Mouse (Mus musculus) left cerebral cortex, postnatal 14 days (tissue): Measurements from ENCODE around the gene Mrps18b. TPM values are rescaled to one million over a fixed set of nuclear protein-coding genes. Genes with fewer than 3 reads are reported as not detected.
"Not testable (repeated sequence)": the region's sequence is repeated elsewhere in the genome, so short reads cannot be mapped to it uniquely, and the experiment has no call there.

Experiments
- DNase-seq, 2 experiments: peaks; one replicate each; pipeline ENCODE4 v3.0.0; 2021 to 2022; ENCODE audit warnings: low spot score in 2 of 2, mixed read lengths in 1 of 2
- intact Hi-C: fragments of 180-260 bp; cut with DNase I; formaldehyde crosslinking; loops from one replicate; pipeline ENCODE4 v1.15.1; 2025
- long read RNA-seq, 2 experiments: library from polyadenylated mRNA; stranded (forward); transcript quantifications; one replicate each; pipeline ENCODE4 v2.0.0; 2021
- total RNA-seq, 2 experiments: library from RNA; stranded (reverse); gene quantifications; 2 replicates each; pipeline ENCODE4 v1.2.3; 2021

Mrps18b gene
- total RNA-seq, result 10 to 100 TPM; 40.0 to 41.7 TPM
- long read RNA-seq, experiment 1, transcript Mrps18b-201 (7 exons, 1,079 nt), result major isoform, 41 of 45 reads
- long read RNA-seq, experiment 1, partial matches to known transcripts, result 1 of 45 reads
- long read RNA-seq, experiment 1, other reads (novel, unspliced or antisense), result 2 of 45 reads
- long read RNA-seq, experiment 2, transcript Mrps18b-201 (7 exons, 1,079 nt), result major isoform, 23 of 27 reads
- long read RNA-seq, experiment 2, partial matches to known transcripts, result 0 of 27 reads
- long read RNA-seq, experiment 2, other reads (novel, unspliced or antisense), result 2 of 27 reads

DNA sequence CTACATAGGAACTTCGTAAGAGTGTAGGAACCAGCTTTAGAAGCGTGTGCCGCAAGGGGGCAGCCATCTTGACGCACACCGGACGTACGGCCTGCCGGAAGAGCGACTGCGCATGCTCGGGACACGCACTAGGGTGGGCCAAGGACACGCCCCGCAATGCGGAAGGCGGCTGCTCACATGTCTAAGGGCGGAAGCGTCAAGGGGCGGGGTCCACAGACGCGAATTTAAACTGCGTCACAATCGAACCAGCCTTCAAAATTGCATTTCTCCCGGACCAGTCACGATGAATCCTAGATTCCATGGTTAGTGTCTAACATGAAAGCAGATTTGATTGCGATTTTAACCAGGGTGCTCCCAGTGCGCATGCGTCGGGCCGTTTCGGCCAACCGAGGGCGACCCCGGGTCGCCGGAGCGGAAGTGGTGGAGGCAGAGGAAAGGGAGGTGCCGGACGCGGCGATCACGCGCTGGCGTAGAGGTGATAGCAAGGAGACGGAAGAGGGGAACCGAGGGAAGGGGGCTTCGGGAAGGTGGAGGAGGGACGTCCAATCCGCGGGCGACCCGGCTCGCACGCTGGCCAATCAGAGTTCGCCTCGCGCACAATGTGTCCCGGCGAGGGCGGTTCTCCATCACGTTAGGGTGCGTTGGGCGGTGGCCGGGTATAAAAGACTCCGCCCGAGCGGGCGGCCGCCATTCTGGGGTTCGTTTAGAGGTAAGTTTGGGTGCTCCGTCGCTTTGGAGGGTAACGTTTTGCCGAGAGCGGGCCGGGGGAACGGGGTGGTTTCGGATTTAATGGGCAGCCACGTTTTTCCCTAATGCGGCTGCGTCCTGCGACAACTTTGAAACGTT lies at the start of gene Mrps18b, which contains the start of gene Ppp1r10:
TSS of gene Mrps18b (minus strand) at position 93 of the 846 bp plus-strand sequence.
TSS of gene Ppp1r10 (plus strand) at position 138 of the 846 bp plus-strand sequence.
- peak; percentile 100 for DNase-seq
- intact Hi-C loops, result loop anchor here (2.0 kb wide), 1 partner anchor 80 kb away; no protein-coding TSS in a partner anchor

DNA sequence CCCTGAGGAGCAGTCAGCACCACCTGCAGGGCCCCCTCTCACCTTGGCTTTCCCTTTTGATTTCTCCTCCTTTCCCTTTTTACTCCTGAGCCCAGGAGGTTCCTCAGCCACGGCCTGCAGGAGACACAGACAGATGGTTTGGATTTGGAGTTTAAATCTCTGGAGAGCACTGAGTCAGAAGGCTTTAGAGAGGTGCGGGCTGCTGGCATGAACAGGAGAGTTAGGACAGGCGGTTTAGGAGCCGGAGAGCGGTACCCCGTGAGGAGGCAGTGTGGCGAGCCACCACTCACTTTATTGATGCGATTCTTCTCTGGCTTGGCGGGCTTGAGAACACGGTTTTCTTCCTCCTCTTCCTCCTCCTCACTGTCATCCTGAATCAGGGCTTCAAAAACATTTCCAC lies 47.1 kb upstream of the Mrps18b start:
- no peak for DNase-seq
- intact Hi-C loops, result no loop called here

DNA sequence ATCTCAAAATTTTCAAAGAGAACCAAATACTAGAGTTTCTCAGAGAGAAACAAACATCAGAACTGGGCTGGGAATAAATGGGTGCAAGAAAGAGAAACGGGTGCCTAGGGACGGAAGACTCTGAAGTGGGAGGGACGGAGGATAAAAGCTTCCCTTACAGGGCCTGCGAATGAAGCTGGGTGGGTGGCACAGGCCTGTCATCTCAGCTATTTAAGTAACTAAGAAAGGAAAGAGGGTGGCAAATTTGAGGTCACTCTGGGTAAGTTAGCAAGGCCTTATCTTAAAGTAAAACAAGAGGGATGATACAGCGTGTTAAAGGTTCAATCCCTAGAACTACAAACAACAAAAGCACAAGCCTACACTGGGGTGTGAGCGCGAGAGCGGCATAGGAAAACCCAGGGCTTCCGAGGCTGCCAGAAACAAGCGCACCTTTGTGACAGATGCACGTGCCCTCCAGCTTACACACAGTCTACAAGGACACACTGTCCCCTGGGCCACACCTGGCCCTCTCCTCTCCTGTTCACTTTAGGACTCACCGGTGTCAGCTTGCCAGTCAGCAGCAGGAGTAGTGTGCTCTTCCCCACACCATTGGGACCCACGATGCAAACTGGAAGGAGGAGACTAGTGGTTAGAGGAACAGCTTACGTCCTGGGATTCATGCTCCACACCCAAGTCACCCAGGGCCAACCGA lies 42.5 kb upstream of the Mrps18b start:
- intact Hi-C loops, result loop anchor here (5.0 kb wide), 1 partner anchor 36 kb away; no protein-coding TSS in a partner anchor

DNA sequence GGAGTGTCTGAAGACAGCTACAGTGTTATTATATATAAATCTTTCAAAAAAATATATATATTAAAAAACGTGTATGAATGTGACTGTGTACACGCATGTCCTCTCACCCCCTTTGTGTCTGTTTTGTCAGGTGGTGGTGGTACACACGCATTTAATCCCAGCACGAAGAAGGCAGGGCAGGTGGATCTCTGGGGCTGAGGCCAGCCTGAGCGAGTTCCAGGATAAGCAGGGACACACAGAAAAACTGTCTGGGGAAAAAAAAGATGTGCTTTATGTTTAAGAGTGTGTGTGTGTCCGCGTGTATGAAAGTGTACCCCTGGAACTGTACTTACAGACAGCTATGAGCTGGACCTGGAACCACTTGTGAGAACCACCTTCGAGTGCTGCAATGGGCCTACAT lies 38.5 kb upstream of the Mrps18b start:
- no peak for DNase-seq
- intact Hi-C loops, result loop anchor here (5.0 kb wide), 1 partner anchor 32 kb away; no protein-coding TSS in a partner anchor

More for the DNA sequence above, 42.5 kb upstream of the Mrps18b start:
- no peak for DNase-seq

DNA sequence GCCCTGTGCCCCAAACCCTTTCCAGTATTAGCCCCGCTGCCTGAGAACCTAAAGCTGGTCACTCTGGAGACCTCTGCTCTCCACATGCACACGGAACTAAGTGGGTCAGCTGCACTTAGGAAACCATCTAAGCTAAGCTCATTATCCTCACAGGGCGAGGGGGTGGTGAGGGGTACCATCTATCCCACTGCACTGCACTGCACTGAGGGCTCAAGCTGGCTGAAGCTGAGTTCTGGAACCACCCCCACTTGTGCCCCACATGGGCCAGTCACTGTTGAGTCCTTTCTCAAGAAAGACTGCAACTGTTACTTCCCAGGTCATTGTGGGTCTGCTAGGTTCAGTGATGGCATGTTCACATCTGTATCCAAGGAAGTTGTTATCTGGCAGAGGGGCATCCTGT lies 36.4 kb upstream of the Mrps18b start:
- intact Hi-C loops, DNase-seq: not testable (repeated sequence)

DNA sequence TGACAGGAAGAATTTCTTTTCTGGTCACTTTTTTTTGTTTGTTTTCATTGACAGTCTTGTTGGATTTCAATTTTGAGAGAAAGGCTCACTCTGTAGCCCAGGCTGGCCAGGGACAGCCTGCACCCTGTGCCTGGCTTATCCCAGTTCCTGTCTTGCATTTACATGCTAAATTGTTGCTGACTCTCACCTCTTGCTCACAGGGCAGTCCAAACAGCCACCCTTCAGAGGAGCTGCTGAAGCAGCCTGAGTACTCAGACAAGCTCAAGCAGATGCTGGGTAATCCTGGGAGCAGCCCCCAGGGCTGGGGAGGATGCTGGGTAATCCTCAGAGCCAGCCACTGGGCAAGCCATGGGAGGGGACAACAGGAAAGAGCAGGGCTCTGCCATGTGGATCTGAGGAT lies 34.8 kb upstream of the Mrps18b start:
- intact Hi-C loops, DNase-seq: not testable (repeated sequence)

DNA sequence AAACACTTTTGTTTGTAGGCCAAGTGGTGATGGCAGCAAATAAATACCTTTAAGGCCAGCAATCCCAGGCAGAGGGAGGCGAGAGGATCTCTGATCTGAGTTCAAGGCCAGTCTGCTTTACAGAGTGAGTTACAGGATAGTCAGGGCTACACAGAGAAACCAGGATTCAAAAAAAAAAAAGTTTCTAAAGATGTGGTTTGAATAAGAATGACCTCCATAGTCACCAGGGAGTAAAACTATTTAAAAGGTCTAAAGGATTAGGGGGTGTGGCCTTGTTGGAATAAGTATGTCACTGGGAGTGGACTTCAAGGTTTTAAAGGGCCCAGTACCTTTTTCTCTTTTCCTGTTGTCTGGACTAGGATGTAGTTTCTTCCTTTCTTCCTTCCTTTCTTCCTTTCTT lies 23.8 kb upstream of the Mrps18b start:
- intact Hi-C loops, result loop anchor here (10.0 kb wide), 2 partner anchors 175 to 255 kb away; partner anchors contain the start of gene H2-T3

DNA sequence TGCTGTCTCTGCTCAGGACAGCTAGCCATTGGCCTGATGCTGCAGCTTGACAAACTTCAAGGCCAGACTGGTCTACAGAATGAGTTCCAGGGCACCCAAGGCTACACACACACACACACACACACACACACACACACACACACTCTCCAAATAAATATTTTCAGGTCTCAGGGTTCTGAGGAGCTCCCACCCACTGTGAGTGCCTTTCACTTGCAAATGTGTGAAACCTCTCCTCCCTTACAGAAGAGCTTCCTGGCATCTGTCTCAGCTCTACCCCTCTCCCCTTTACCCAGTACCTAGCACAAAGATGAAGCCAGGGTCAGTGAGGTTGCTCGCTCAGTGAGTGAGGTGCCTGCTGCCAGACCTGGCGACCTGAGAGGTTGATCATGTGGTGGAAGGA lies 22.9 kb upstream of the Mrps18b start:
- DNase-seq, result no peak
- intact Hi-C loops, result loop anchor here (10.0 kb wide), 2 partner anchors 176 to 256 kb away; partner anchors contain the start of gene H2-T3

More for the DNA sequence above, 23.8 kb upstream of the Mrps18b start:
- DNase-seq, result no peak

DNA sequence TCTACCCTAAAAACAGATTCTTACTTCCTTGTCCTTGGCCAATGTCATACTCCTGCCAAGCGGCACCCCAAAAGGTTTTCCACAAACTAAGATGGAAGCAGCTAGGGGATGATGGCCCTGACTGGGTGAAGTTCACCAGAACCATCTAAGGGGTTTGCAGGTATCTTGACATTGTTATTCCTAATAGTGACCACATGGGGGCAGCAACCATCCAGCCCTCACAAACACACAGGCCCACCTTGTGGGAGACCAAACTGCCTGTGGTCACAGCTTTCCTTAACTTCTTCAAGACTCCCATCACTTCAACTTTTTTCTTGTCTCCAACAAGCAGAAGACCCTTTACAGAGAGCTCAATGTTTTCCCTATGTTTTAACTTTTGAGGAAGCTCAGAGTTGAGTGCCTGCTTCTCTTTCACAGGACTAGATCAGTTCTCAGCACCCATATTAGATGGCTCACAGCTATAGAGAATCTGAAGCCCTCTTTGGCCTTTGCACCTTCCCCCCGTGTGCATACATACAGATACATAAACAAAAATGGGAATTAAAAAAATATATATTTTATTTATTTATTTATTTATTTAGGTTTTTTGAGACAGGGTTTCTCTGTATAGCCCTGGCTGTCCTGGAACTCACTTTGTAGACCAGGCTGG lies 21.6 kb upstream of the Mrps18b start:
- DNase-seq, result peak in 1 of 2 experiments; percentile 58
- intact Hi-C loops, result loop anchor here (2.0 to 10.0 kb wide), 3 partner anchors 55 to 257 kb away; partner anchors contain the start of gene H2-T3

DNA sequence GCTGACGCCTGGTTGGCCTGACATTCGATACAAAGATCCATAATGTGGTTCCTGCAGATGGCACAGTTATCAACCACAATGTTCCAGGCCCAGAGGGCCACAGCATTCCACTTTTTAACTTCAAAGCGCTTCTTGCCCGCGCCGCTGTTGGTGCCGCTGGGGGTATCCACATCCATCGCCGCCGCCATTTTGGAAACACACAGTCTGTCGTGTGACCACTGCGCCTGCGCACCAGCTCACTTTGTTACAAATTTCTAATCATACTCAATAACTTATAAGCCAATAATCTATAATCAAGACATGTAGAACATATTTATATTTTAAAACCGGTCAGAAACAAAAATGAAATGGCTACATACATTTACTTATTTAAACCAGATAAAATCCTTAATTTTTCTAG lies 19.6 kb upstream of the Mrps18b start:
- not testable (repeated sequence) for DNase-seq
- intact Hi-C loops, result loop anchor here (2.0 to 10.0 kb wide), 3 partner anchors 57 to 259 kb away; partner anchors contain the start of gene H2-T3

DNA sequence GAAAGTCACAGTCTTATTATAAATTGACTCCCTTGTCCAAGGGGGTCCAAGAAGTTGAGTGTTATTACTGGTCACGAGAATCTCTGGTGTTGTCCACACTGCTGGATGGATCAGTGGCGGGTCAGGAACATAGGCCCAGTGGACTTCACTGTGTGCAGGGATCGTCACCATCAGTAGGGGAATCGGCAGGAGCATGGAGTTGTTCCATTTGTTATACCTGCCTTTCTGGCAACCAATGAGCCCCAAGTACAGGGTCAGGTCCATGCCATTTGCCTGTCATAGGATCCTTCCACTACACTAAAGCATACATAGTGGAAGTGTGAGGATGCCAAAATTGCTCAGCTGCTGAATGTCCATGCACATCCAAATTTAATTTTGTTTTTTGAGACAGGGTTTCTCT lies 16.4 kb upstream of the Mrps18b start:
- no peak for DNase-seq
- intact Hi-C loops, result loop anchor here (10.0 kb wide), 2 partner anchors 182 to 262 kb away; partner anchors contain the start of gene H2-T3

DNA sequence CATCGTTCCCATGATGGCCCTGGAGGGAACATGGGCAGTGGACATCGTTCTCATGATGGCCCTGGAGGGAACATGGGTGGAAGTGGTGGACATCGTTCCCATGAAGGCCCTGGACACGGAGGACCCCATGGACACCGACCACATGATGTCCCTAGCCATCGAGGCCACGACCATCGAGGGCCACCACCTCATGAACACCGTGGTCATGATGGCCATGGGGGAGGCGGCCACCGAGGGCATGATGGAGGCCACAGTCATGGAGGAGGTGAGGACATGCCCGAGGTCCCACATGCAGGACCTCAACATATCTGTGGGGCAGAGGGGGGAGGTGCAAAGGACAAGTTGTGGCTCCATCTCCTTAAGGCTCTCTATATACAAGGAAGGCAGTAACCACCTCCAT lies 14.4 kb upstream of the Mrps18b start:
- intact Hi-C loops, result loop anchor here (10.0 kb wide), 2 partner anchors 184 to 264 kb away; partner anchors contain the start of gene H2-T3
- no peak for DNase-seq

DNA sequence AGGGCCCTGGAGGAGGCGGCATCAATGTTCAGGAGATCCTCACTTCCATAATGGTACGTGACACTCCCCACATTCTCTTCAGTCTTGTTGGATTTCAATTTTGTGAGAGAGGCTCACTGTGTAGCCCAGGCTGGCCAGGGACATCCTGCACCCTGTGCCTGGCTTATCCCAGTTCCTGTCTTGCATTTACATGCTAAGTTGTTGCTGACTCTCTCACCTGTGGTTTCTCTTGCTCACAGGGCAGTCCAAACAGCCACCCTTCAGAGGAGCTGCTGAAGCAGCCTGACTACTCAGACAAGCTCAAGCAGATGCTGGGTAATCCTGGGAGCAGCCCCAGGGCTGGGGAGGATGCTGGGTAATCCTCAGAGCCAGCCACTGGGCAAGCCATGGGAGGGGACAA lies 13.3 kb upstream of the Mrps18b start:
- intact Hi-C loops, result loop anchor here (5.0 to 10.0 kb wide), 2 partner anchors 38 to 325 kb away; partner anchors contain the start of genes Abcf1 and Rpp21

DNA sequence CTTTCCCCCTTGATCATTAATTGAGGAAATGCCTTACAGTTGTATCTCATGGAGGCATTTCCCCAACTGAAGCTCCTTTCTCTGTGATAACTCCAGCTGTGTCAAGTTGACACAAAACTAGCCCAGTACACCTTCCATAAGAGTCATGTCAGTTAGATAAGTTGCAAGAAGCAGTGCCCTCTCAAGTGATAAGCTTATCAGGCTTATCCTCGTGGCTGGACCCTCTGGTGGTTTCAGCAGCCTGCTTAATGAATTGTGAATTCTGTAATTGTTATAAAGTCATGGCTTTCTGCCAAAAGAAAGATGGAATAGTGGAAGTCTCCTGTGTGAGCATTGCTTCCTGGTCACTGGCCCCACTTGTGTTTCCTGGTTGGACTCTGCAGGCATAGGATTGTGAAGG lies 11.3 kb upstream of the Mrps18b start:
- DNase-seq, result no peak
- intact Hi-C loops, result loop anchor here (5.0 to 10.0 kb wide), 2 partner anchors 40 to 327 kb away; partner anchors contain the start of genes Abcf1 and Rpp21

More for the DNA sequence above, 13.3 kb upstream of the Mrps18b start:
- no peak for DNase-seq

DNA sequence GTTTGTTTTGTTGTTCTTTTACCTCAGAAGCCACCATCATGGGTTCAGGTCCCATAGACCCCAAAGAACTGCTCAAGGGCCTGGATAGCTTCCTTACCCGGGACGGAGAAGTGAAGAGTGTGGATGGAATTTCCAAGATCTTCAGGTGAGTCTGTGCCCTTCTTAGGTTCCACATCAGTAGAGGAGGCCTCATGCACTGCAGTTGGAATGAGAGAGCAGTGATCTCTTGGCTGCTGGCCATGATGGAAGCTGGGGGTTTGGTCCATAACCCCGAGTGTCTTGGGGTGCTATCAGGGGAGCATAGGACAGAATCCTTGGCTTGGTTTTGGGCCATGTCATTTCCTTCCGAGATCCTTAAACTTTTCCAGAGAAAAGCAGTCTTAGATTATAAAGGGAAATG lies 7.1 kb upstream of the Mrps18b start:
- DNase-seq, result no peak

DNA sequence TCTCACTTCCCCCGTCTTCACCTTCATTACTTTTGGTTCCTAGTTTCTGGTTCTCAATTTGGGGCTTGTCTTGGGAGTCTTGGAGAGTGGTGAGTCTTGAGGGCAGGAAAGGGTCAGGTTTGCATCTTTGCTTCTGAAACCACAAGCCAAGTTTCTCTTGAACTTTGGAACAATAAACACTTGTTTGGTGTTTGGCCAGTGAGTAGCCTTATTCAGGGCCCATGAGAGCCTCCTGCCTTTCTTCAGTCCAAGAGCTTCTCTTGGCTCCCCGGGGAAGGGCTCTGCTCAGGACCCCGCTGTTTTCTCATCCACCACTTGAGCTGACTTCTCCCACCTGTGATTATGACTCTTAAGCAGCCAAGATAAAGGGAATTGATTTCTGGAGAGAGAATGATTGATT lies 6.4 kb upstream of the Mrps18b start:
- intact Hi-C loops, result loop anchor here (5.0 to 10.0 kb wide), 2 partner anchors 35 to 332 kb away; partner anchors contain the start of gene Rpp21
- no peak for DNase-seq

More for the DNA sequence above, 7.1 kb upstream of the Mrps18b start:
- intact Hi-C loops, result loop anchor here (5.0 to 10.0 kb wide), 2 partner anchors 34 to 332 kb away; partner anchors contain the start of gene Rpp21

DNA sequence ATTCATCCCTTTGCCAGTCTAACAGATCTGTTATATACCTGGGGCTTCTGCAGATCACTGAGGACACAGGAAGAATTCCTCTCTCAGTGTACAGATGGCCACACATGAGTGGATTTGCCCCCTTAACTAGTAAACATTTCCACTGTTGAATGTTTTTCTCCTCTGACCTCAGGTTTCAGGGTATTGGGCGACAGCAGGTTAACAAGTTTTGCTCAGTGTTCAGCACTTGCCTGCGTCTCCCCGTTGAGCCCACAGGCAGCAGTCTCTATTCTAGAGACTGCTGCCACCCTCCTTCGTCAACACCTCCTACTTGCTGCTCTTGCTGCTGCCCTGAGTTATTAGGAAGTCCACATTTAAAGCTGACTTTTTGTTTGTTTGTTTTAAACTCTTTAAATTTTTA lies 5.5 kb upstream of the Mrps18b start:
- intact Hi-C loops, result loop anchor here (5.0 to 10.0 kb wide), 2 partner anchors 36 to 333 kb away; partner anchors contain the start of gene Rpp21
- no peak for DNase-seq
